Mouse (Mus musculus) intestine, embryonic 14.5 days (tissue): ENCODE results near the gene Mxd4. TPM values are rescaled to one million over a fixed set of nuclear protein-coding genes. Genes with fewer than 3 reads are reported as not detected.

ENCODE experiments used
- ATAC-seq: fragments of 200-750 bp; cut with Nextera tagmentation; replicated peaks from 2 replicates; pipeline ENCODE4 v1.8.0; 2017; ENCODE audit warnings: low read depth, moderate number of reproducible peaks, moderate TSS enrichment, moderate library complexity; ENCODE audit not compliant: low FRiP score, low TSS enrichment
- DNase-seq: peaks from one replicate; pipeline ENCODE4 v3.0.0-alpha.2; 2018; ENCODE audit warnings: low spot score
- H3K27ac ChIP-seq: fragments of 300-500 bp; sonication (generic); 2 replicates; pipeline ENCODE4 v1.5.1; 2014; ENCODE audit warnings: low read depth, mild to moderate bottlenecking, control low read depth
- H3K27me3 ChIP-seq: fragments of 300-500 bp; sonication (generic); replicated peaks from 2 replicates; pipeline ENCODE4 v1.6.1; 2014; ENCODE audit warnings: low read length, control low read depth; ENCODE audit not compliant: control insufficient read depth, insufficient read depth
- H3K36me3 ChIP-seq: fragments of 300-500 bp; sonication (generic); 2 replicates; pipeline ENCODE4 v1.6.1; 2014; ENCODE audit warnings: low read length, control low read depth; ENCODE audit not compliant: control insufficient read depth, insufficient read depth
- H3K4me1 ChIP-seq: fragments of 300-500 bp; sonication (generic); replicated peaks from 2 replicates; pipeline ENCODE4 v1.6.1; 2014; ENCODE audit warnings: low read length, control low read depth, mixed read lengths; ENCODE audit not compliant: control insufficient read depth, insufficient read depth
- H3K4me2 ChIP-seq: fragments of 300-500 bp; sonication (generic); 2 replicates; pipeline ENCODE4 v1.6.1; 2014; ENCODE audit warnings: low read length
- H3K4me3 ChIP-seq: fragments of 300-500 bp; sonication (generic); 2 replicates; pipeline ENCODE4 v1.5.1; 2014; ENCODE audit warnings: low read depth, low read length, control low read depth, mixed read lengths
- H3K9ac ChIP-seq: fragments of 300-500 bp; sonication (generic); 2 replicates; pipeline ENCODE4 v1.6.1; 2014; ENCODE audit warnings: mild to moderate bottlenecking, low read length
- H3K9me3 ChIP-seq: fragments of 300-500 bp; sonication (generic); 2 replicates; pipeline ENCODE4 v1.6.1; 2016; ENCODE audit warnings: low read length, control low read depth; ENCODE audit not compliant: control insufficient read depth
- WGBS: fragments of 180-500 bp; shearing (Covaris S2); extraction: QIAGEN DNeasy Blood & Tissue Kit; methylation state at CpG from one replicate; pipeline ENCODE4 v1.1.7; 2014; 5-methylcytosine and 5-hydroxymethylcytosine counted together
- polyA plus RNA-seq: library from polyadenylated mRNA; unstranded; fragments of >200 nt; fragmentation: Nextera tagmentation; extraction: Ambion mirVana; gene quantifications from 2 replicates; pipeline ENCODE4 v1.2.1, GENCODE M21; 2014

The Mxd4 gene
- polyA plus RNA-seq, 1 experiment from 2014 or later = 26.2 TPM

DNA sequence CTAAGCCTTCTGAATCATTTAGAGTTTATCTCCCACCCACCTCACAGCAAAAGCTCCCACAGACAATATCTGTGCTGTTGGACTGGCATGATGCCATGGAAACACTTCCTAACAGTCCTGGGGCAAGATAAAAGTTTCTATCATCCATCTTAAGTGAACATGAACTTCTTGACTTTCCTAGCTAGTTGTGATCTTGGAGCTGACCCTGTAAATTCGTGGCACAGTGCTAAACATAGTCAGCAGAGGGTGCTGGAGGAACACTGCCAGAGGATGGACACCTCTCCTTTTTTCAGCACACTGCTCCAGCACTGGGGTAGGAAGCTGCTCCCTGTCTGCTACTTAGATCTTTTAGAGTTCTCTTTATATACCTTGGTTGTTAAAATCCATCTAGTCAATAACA lies 47.8 kb downstream of the Mxd4 start:
- Histone ChIP-seq H3K4me1 (no peaks in the 10 kb centered on the region), H3K9ac (no peak overlapping the region), H3K4me3 (no peak overlapping the region), H3K9me3 (no peaks in the 10 kb centered on the region), H3K4me2 (no peak overlapping the region), H3K36me3 (no peaks in the 10 kb centered on the region), H3K27me3 (no peaks in the 10 kb centered on the region), H3K27ac (no peak overlapping the region)
- 6% methylated on average over 1 of the region's 1 CpGs for WGBS
- peak; percentile 54 for DNase-seq
- no peak for ATAC-seq

DNA sequence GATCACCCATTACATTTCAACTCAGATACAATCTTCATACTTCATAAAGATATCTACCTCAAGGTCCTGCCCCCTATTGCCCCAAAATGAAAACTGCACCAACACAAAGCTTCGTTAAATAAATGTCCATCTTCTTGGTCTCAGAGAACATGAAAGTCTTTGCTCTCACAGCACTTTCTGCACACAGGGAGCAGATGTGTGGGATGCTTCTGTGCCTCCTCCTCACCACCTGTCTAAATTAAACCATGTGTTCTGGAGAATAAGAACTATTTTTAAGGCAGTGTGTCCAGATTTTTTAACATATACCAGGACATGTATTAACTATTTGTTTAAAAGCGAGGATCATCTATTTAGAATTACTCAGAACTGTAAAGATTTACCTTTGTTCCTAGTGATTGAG lies 54.8 kb downstream of the Mxd4 start:
- H3K4me2 ChIP-seq = no peak overlapping the region
- no peaks in the 10 kb centered on the region for H3K36me3 ChIP-seq
- H3K27ac ChIP-seq = no peak overlapping the region
- H3K9ac ChIP-seq = no peak overlapping the region
- 72% methylated on average over 2 of the region's 2 CpGs for WGBS
- ATAC-seq = no peak
- H3K4me3 ChIP-seq = no peak overlapping the region
- H3K4me1 ChIP-seq = no peaks in the 10 kb centered on the region
- no peaks in the 10 kb centered on the region for H3K9me3 ChIP-seq
- no peaks in the 10 kb centered on the region for H3K27me3 ChIP-seq
- DNase-seq = no peak

DNA sequence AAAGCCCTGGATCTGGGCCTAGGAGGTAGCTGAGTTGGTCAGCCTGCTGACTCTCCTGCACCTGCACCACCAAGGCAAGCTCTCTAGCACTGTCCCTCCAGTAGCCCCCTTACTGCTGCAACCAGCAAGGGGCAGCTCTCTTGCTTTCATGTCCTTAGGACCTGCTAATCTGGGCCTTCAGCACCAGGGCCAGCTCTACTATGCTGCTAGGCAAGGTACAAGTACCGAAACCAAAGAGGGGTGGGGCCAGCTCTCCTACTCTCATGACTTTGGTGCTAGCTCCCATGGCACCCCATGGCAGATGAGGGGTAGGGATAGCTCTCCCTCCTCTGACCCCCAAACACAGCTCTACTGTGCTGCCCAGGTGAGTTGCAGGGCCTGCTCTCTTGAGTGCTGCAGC lies 63.4 kb downstream of the Mxd4 start:
- H3K4me1 ChIP-seq = no peaks in the 10 kb centered on the region
- no peak overlapping the region for H3K4me3 ChIP-seq
- no peaks in the 10 kb centered on the region for H3K36me3 ChIP-seq
- H3K4me2 ChIP-seq = no peak overlapping the region
- ATAC-seq (no peak), DNase-seq (peak; percentile 51)
- H3K27ac ChIP-seq = no peak overlapping the region
- WGBS = 6% methylated on average over 1 of the region's 1 CpGs
- H3K27me3 ChIP-seq = no peaks in the 10 kb centered on the region
- no peak overlapping the region for H3K9ac ChIP-seq
- no peaks in the 10 kb centered on the region for H3K9me3 ChIP-seq

Other genes with a start within 250 kb of the Mxd4 start
- gene Gm1673, start 204.3 kb downstream of the Mxd4 start, polyA plus RNA-seq = 69.7 and 74.9 TPM in 2 replicates
- 0.39 and 0.42 TPM in 2 replicates for gene Nat8l, start 191.7 kb downstream of the Mxd4 start, polyA plus RNA-seq
- gene Poln, start 18.3 kb downstream of the Mxd4 start, polyA plus RNA-seq = 0.60 and 0.75 TPM in 2 replicates
- 30.4 and 33.3 TPM in 2 replicates for gene Haus3, start 18.2 kb downstream of the Mxd4 start, polyA plus RNA-seq
- gene Zfyve28, start 100.7 kb upstream of the Mxd4 start, polyA plus RNA-seq = 0.27 and 0.55 TPM in 2 replicates
- not detected in 2 replicates for gene Cfap99, start 100.9 kb upstream of the Mxd4 start, polyA plus RNA-seq
- 172 and 197 TPM in 2 replicates for gene Rnf4, start 148.6 kb upstream of the Mxd4 start, polyA plus RNA-seq
- 13.0 and 16.0 TPM in 2 replicates for gene Fam193a, start 182.2 kb upstream of the Mxd4 start, polyA plus RNA-seq